Mouse (Mus musculus) ovary, postnatal 10 days (tissue): ENCODE measurements around the gene Ptpn20.

Experiments
- DNase-seq: peaks from one replicate; pipeline ENCODE4 v3.0.0; 2022; ENCODE audit warnings: low spot score

Gene Ptpn20

DNA sequence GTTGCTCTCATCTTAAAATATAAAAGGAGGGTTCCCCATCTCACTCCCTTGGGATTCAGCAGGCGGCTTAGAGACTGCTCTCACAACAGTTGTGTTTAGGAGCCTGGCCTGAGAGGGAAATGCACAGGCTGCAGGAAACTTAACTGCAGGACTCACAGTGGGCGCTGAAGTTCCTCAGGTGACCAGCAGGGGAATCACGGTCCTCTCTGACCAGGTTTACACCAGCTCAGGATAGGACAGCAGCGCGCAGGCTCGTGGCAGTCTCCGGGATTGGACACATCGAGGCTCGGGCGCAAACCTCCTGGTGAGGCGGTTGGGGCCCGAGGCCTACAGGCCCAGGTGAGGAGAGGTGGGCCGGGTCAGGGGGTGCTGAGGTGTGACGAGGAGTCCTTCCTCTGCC, at the start of gene Ptpn20:
Gene Ptpn20 (plus strand): TSS at position 257 of the 400 bp plus-strand sequence.
- no peak for DNase-seq

DNA sequence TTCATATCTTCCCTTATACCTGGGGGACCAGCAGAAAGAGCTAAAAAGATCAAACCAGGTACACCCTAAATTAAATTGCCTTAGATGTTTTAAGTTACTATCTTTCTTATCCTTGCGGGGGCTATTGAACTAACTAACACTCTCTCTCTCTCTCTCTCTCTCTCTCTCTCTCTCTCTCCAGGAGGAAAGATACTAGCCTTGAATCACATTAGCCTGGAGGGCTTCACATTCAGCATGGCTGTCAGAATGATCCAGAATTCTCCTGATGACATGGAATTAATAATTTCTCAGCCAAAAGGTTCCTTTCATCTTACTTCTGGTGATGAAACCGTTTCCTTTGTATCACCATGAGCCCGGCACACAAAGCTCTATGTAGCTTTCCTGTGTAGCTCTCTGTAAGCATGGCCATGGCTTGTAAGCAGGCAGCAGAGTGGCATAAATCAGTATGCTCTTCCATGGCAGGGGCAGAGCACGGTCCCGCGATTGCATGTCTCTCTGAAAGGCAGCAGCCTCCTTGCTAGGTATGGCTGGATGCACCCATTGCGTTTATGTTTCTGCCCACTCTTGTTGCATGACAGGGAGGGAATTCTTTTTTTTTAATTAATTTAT, 49.3 kb upstream of the Ptpn20 start:
- DNase-seq: no peak

- no peak for DNase-seq
Observed at GRCm38 (mm10) chr14:33545565-33546143, 43.4 kb upstream of the Ptpn20 start.

- no peak for DNase-seq
Observed at GRCm38 (mm10) chr14:33548650-33549049, 40.4 kb upstream of the Ptpn20 start.

GRCm38 (mm10) chr14:33549856-33550255, 39.2 kb upstream of the Ptpn20 start:
- no peak for DNase-seq

GRCm38 (mm10) chr14:33570737-33571136, 18.3 kb upstream of the Ptpn20 start:
- no peak for DNase-seq

- DNase-seq: no peak
Observed at GRCm38 (mm10) chr14:33573643-33574042, 15.4 kb upstream of the Ptpn20 start.

DNA sequence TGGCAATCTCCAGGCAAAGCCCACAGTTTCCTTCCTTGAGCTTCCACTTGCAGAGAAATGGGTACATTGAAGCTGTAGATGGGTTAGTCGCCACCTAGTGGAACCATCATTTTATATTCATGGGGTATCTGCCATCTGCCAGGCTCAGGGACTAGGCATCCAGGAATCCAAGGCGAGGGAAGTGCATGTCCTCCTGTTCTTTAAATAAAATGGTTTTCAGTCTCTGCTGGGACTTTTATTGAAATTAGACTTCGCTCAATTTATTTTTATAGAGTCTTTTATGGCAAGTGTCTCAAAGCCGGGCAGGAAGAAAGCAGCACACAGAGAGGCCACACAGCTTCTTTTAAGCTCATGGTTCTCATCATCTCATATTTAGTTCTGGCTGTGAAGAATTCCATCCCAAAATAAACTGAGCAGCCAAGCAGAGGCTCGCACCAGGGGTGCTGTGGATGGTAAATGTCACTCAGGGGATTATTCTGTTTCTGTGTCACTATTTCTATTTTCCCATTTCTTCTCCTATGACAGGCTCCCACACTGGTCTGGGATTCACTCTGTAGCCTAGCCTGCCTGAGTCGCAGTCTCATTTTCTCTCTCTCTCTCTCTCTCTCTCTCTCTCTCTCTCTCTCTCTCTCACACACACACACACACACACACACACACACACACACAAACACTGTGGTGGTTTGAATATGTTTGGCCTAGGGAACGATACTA, 9.1 kb upstream of the Ptpn20 start:
- no peak for DNase-seq

DNA sequence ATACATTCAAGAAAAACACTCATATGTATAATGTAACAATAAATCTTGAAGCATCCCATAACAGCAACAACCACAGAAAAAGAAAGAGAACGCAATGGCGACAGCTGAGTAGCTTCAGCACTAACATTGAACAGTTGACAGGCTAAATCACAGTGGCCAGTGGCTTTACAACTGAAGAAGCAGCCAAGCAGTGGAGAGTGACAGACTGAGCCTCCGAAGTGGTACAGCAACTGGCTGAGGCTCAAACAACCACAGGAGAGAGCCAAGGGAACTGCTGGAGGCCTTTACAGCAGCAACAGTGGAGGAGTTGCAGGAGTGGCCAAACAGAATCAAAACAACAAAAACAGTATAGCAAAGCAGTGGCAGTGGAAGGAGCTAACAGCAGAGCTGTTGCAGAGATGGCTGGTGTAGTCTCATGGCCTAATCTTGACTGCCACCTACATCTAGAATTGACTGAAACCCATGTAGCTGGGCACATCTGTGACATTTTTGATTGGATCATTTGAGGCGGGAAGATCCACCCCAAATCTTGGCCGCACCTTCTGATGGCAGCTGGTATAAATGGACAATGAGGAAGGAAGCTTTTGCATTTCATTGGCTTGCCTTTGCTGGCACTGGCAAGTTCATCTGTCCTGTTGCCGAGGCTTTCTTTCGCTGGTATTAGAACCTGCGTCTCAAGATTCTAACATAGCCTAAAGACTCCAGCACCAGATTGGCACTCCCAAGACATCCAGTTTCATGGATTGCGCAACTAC, 9.5 kb downstream of the Ptpn20 start:
- DNase-seq: no peak

- DNase-seq: no peak
Observed at GRCm38 (mm10) chr14:33607431-33607830, 18.4 kb downstream of the Ptpn20 start.

DNA sequence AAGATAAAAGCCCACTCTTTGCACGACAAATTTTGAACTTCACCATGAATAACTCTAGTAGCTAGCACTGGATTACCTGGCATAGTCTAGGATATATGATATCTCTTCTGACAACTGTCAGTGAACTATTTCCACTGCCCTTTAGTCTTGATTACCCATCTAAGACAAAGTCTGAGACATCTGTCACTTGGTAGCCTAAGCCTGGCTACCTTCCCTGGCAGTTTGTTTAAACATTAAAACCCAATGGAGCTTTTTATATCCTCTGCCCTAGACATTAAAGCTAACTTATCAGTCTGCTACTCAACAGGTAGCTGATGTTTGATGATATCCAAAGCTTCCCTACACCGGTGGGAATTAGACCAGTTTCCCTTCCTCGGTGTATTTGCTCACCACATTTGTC, 36.0 kb downstream of the Ptpn20 start:
- DNase-seq: no peak

DNA sequence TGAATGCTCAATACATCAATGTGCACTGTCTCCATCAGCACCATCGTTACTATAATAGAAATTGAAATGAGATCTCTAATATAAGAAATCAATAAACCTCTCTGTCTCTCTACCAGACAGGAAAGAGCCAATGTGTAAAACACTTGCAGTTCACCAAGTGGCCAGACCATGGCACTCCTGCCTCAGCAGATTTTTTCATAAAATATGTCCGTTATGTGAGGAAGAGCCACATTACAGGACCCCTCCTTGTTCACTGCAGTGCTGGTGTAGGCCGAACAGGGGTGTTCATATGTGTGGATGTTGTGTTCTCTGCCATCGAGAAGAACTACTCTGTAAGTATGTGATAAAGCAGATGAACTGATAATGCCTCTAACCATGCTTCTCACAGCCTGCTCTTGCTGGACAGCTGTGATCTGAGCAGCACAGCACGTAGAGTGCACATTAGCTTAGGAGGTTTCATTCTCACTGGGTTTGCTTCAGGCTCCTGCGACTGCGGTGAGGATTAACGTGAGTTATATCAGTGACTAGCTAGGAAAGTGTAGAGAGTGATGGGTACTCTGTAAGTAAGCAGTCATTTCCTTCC, 43.9 kb downstream of the Ptpn20 start:
- no peak for DNase-seq

DNA sequence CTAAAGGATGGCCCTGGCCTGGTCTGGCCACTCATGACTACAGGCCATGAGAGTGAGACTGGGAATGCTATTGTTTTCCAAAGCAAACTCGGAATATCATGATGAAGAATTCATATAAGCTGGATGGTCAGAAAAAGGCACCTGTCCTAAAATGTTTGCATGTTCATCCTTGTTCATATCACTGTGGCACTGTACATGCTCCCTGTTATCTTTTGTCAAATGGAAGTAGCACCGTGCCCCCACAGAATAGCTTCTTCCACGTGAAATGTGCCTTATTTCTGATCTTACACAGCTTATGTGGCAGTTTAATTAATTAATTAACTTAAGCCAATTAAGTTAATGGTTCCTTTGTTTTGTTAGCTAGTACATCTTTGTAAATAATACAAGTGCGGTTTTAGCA, 45.3 kb downstream of the Ptpn20 start:
- DNase-seq: no peak

GRCm38 (mm10) chr14:33634774-33635173, 45.8 kb downstream of the Ptpn20 start:
- no peak for DNase-seq

- no peak for DNase-seq
Observed at GRCm38 (mm10) chr14:33639357-33639756, 50.4 kb downstream of the Ptpn20 start.

GRCm38 (mm10) chr14:33650721-33651120, 61.7 kb downstream of the Ptpn20 start:
- DNase-seq: no peak

- DNase-seq: no peak
Observed at GRCm38 (mm10) chr14:33657471-33657901, 68.5 kb downstream of the Ptpn20 start.

GRCm38 (mm10) chr14:33658331-33658730, 69.3 kb downstream of the Ptpn20 start:
- DNase-seq: no peak

DNA sequence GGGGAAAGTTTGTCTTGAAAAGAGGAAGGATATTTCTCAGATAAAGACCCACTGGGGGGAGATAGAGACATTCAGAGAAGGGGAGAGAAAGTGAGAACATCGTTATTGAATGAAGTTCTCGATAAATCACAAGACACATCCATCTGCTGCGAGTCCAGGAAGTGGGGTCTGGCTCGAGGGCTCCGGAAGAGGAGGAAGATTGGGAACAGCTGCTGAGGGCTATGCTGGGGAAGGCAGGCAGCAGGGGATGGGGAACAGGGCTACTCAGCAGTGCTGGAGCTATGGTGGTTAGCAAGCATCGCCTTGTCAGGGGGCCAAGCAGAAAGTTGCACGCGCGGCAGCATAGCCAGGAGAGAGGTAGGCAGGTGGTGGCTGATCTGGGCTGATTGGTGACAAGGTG, 73.1 kb downstream of the Ptpn20 start:
- DNase-seq: no peak

DNA sequence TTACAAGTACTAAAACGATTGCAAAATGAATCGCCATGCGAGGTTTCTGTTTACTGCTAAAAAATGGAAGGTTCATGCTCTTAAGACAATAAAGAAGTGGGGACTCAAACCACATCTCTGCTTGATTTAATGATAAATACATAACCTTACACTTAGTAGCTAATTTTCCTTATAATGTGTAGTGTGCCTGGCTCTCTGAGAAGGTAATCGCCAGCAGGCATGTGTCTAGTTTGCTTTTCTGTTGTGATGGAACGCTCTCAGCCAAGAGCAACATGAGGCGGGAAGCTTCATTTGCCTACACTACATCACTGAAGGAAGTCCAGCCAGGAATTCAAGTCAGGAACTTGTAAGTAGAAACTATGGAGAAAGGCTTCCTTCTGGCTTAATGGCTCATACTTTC, 77.3 kb downstream of the Ptpn20 start:
- no peak for DNase-seq

GRCm38 (mm10) chr14:33669891-33670290, 80.9 kb downstream of the Ptpn20 start:
- DNase-seq: no peak

GRCm38 (mm10) chr14:33673350-33674087, 84.5 kb downstream of the Ptpn20 start:
- DNase-seq: no peak
